In the genomic region with DNA sequence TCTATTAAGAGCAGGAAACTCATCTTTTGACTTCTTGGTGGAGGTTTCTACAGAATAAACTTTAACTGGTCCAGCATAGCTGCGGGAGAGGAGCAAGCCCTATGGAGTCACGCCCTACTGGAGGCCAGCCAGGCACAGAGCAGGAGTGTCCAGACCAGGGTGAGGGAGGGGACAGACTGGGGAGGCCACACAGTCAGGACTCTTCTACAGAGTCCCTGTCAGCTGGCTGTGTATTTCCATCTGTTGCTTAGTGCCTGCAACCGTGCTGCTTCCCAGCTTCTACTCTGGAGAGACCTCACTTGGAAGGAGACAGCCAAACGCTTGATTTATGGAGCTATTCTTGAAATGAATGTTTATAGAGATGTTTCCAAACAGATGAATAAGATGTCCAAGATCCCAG, we compare ENCODE assay signal across 10 mouse cellular contexts. TPM values are rescaled to one million over a fixed set of nuclear protein-coding genes. Genes with fewer than 3 reads are reported as not detected.
DNase-seq lines count a peak whose midpoint lies in the region; ATAC-seq and TF ChIP-seq lines count a peak whose summit lies in the region.
"Had no signal": no experiment of that assay in that cellular context is flagged by ENCODE, and none has a peak within 500 bp of the region (broad histone marks: within the 10 kb centered on the region; RNA-seq: fewer than 3 reads in every experiment).

No protein-coding gene starts in this region.

- TF ChIP-seq EP300 in lung, postnatal 0 days (IDR thresholded peaks at IDR 0.05): no peak

- H3K36me3 ChIP-seq in heart, embryonic 11.5 days (ENCODE audit: control insufficient read depth, insufficient read depth, low read length): no peaks in the 10 kb centered on the region
- no peaks in the 10 kb centered on the region for H3K36me3 ChIP-seq in heart, embryonic 15.5 days
- H3K36me3 ChIP-seq in lung, postnatal 0 days (ENCODE audit: insufficient read depth, low read length): no peaks in the 10 kb centered on the region
- no peaks in the 10 kb centered on the region for H3K36me3 ChIP-seq in midbrain, embryonic 14.5 days (ENCODE audit: control insufficient read depth, insufficient read depth, low read length)
- H3K36me3 ChIP-seq in thymus, adult 2 months (ENCODE audit: control insufficient read depth, insufficient read depth, low read length): no peaks in the 10 kb centered on the region

- H3K4me3 ChIP-seq in heart, embryonic 11.5 days (ENCODE audit: low read depth, low read length): no peak overlapping the region
- no peak overlapping the region for H3K4me3 ChIP-seq in heart, embryonic 15.5 days
- no peak overlapping the region for H3K4me3 ChIP-seq in lung, postnatal 0 days (ENCODE audit: low read depth, low read length)
- no peak overlapping the region for H3K4me3 ChIP-seq in midbrain, embryonic 14.5 days (replicated peaks; ENCODE audit: low read depth, low read length)
- H3K4me3 ChIP-seq in thymus, adult 2 months (ENCODE audit: control insufficient read depth, insufficient read depth, low read length): no peak overlapping the region

- WGBS in heart, embryonic 11.5 days (ENCODE audit: insufficient replicate concordance): 66% methylated on average over 4 of the region's 4 CpGs
- 54% methylated on average over 4 of the region's 4 CpGs for WGBS in heart, embryonic 15.5 days
- 43% methylated on average over 4 of the region's 4 CpGs for WGBS in lung, postnatal 0 days
- WGBS in midbrain, embryonic 14.5 days: 85% methylated on average over 4 of the region's 4 CpGs
- 94% methylated on average over 4 of the region's 4 CpGs for WGBS in thymus, adult 2 months

- H3K27ac ChIP-seq in heart, embryonic 11.5 days (ENCODE audit: low read depth, low read length): no peak overlapping the region
- peak overlapping the region; percentile 6; the same call in 1 of the 2 replicates for H3K27ac ChIP-seq in heart, embryonic 15.5 days
- H3K27ac ChIP-seq in lung, postnatal 0 days (ENCODE audit: low read length): no peak overlapping the region
- H3K27ac ChIP-seq in midbrain, embryonic 14.5 days (replicated peaks; ENCODE audit: low read depth, low read length): no peak overlapping the region
- H3K27ac ChIP-seq in thymus, adult 2 months (ENCODE audit: control insufficient read depth, insufficient read depth, low read length): no peak overlapping the region

- no peak for TF ChIP-seq CTCF in lung, postnatal 0 days (IDR thresholded peaks at IDR 0.05)
- no peak for TF ChIP-seq CTCF in thymus, adult 2 months (IDR thresholded peaks at IDR 0.05; ENCODE audit: borderline replicate concordance, control insufficient read depth, extremely low read depth, insufficient read depth, low read length, poor library complexity)

- H3K9me3 ChIP-seq in heart, embryonic 11.5 days (replicated peaks; ENCODE audit: control insufficient read depth, low read length): no peaks in the 10 kb centered on the region
- H3K9me3 ChIP-seq in heart, embryonic 15.5 days (replicated peaks): no peaks in the 10 kb centered on the region
- no peaks in the 10 kb centered on the region for H3K9me3 ChIP-seq in lung, postnatal 0 days (ENCODE audit: low read length)
- no peaks in the 10 kb centered on the region for H3K9me3 ChIP-seq in midbrain, embryonic 14.5 days (ENCODE audit: control insufficient read depth, low read length)

- no peak overlapping the region for H3K4me2 ChIP-seq in heart, embryonic 11.5 days
- H3K4me2 ChIP-seq in heart, embryonic 15.5 days: no peak overlapping the region
- no peak overlapping the region for H3K4me2 ChIP-seq in lung, postnatal 0 days (replicated peaks; ENCODE audit: low read depth, low read length)
- no peak overlapping the region for H3K4me2 ChIP-seq in midbrain, embryonic 14.5 days (ENCODE audit: low read length)

- ATAC-seq in heart, embryonic 11.5 days (replicated peaks; ENCODE audit: insufficient number of reproducible peaks, low FRiP score, low TSS enrichment): no peak
- 0 out of 2 replicates have a peak, but pooled peaks have one; percentile 67 for ATAC-seq in heart, embryonic 15.5 days (replicated peaks; ENCODE audit: insufficient number of reproducible peaks, insufficient read depth, low FRiP score, low read depth)
- peak; percentile 55 for ATAC-seq in lung, postnatal 0 days
- ATAC-seq in midbrain, embryonic 14.5 days (ENCODE audit: low FRiP score, low TSS enrichment): no peak
- ATAC-seq: midbrain, embryonic 16.5 days had no signal

- no peaks in the 10 kb centered on the region for H3K27me3 ChIP-seq in heart, embryonic 11.5 days (ENCODE audit: control insufficient read depth, insufficient read depth, low read length)
- H3K27me3 ChIP-seq in heart, embryonic 15.5 days: no peaks in the 10 kb centered on the region
- no peaks in the 10 kb centered on the region for H3K27me3 ChIP-seq in lung, postnatal 0 days (replicated peaks; ENCODE audit: insufficient read depth, low read length)
- H3K27me3 ChIP-seq in midbrain, embryonic 14.5 days (ENCODE audit: control insufficient read depth, insufficient read depth, low read length): peaks cover 9% of the 10 kb centered on the region; the same call in 1 of the 2 replicates
- H3K27me3 ChIP-seq in thymus, adult 2 months (ENCODE audit: control insufficient read depth, insufficient read depth, low read length): no peaks in the 10 kb centered on the region; the same call in 1 of the 2 replicates

- peak; percentile 49 to 56 for DNase-seq in heart, adult 9 months (ENCODE audit: low spot score in 2 of 2)
- peak; percentile 13 for DNase-seq in MN1 (ENCODE audit: low spot score)
- DNase-seq in lung, postnatal 0 days (ENCODE audit: low spot score): peak; percentile 8
- DNase-seq in cerebellum, adult 8-10 months: no peak
- no peak for DNase-seq in midbrain, embryonic 14.5 days
- no peak for DNase-seq in thymus, adult 2 months
- DNase-seq: retina, postnatal 1 day had no signal

- H3K9ac ChIP-seq in heart, embryonic 11.5 days (ENCODE audit: low read depth, low read length): no peak overlapping the region
- no peak overlapping the region for H3K9ac ChIP-seq in heart, embryonic 15.5 days
- no peak overlapping the region for H3K9ac ChIP-seq in lung, postnatal 0 days (replicated peaks; ENCODE audit: low read depth)
- no peak overlapping the region for H3K9ac ChIP-seq in midbrain, embryonic 14.5 days (replicated peaks; ENCODE audit: low read length)

- TF ChIP-seq POLR2A in thymus, adult 2 months (IDR thresholded peaks at IDR 0.05; ENCODE audit: control insufficient read depth, extremely low read depth, insufficient read depth, low read length, poor library complexity): no peak

- H3K4me1 ChIP-seq in heart, embryonic 11.5 days (ENCODE audit: control insufficient read depth, insufficient read depth, low read length): peaks cover 36% of the 10 kb centered on the region
- peaks cover 32% of the 10 kb centered on the region for H3K4me1 ChIP-seq in heart, embryonic 15.5 days (replicated peaks)
- H3K4me1 ChIP-seq in lung, postnatal 0 days (ENCODE audit: insufficient read depth, low read depth, low read length): no peaks in the 10 kb centered on the region
- H3K4me1 ChIP-seq in midbrain, embryonic 14.5 days (ENCODE audit: control insufficient read depth, insufficient read depth, low read length): peaks cover 14% of the 10 kb centered on the region
- H3K4me1 ChIP-seq in thymus, adult 2 months (replicated peaks; ENCODE audit: control insufficient read depth, insufficient read depth, low read length): no peaks in the 10 kb centered on the region

RNA-seq across cellular contexts. Expression of gene Slf2, which starts 28.6 kb away (rescaled TPM):
- polyA plus RNA-seq in heart, embryonic 11.5 days (2014; fragmentation: Nextera tagmentation; extraction: Ambion mirVana): 57.1 and 62.0 TPM in 2 replicates
- 28.1 and 30.0 TPM in 2 replicates for polyA plus RNA-seq in heart, embryonic 15.5 days (2015; fragmentation: Nextera tagmentation; extraction: Ambion mirVana)
- polyA plus RNA-seq in lung, postnatal 0 days (2015; fragmentation: Nextera tagmentation; extraction: Ambion mirVana): 10.6 and 11.6 TPM in 2 replicates
- 31.0 and 37.4 TPM in 2 replicates for polyA plus RNA-seq in midbrain, embryonic 14.5 days (2014; fragmentation: Nextera tagmentation; extraction: Ambion mirVana)
- 98.6 and 134 TPM in 2 replicates for polyA plus RNA-seq in thymus, adult 2 months (2012; rRNA removed)

Comparison
In these comparisons a context has a peak if more than half of its experiments do, and no peak if none do; other contexts are left out.
1. ATAC-seq: peak in heart, embryonic 15.5 days (single experiment) and lung, postnatal 0 days (single experiment); none in heart, embryonic 11.5 days (single experiment) and midbrain, embryonic 14.5 days (single experiment).
2. DNase-seq: peak in heart, adult 9 months (2 of 2), MN1 (single experiment) and lung, postnatal 0 days (single experiment); none in cerebellum, adult 8-10 months (single experiment), midbrain, embryonic 14.5 days (single experiment) and thymus, adult 2 months (single experiment).